Mouse (Mus musculus) heart, embryonic 16.5 days (tissue): ENCODE results near the gene Atf5. TPM values are rescaled to one million over a fixed set of nuclear protein-coding genes. Genes with fewer than 3 reads are reported as not detected.

ENCODE experiments used
- ATAC-seq: fragments of 200-750 bp; cut with Nextera tagmentation; replicated peaks from 2 replicates; pipeline ENCODE4 v1.8.0; 2017; ENCODE audit warnings: moderate number of reproducible peaks; ENCODE audit not compliant: insufficient read depth, low FRiP score; ENCODE audit errors: extremely low read depth
- H3K27ac ChIP-seq: fragments of 300-500 bp; sonication (generic); 2 replicates; pipeline ENCODE4 v1.5.1; 2014; ENCODE audit warnings: mild to moderate bottlenecking, low read length, control low read depth, moderate library complexity
- H3K27me3 ChIP-seq: fragments of 300-500 bp; sonication (generic); 2 replicates; pipeline ENCODE4 v1.6.1; 2014; ENCODE audit warnings: low read length, mixed read lengths; ENCODE audit not compliant: control insufficient read depth, insufficient read depth
- H3K36me3 ChIP-seq: fragments of 300-500 bp; sonication (generic); 2 replicates; pipeline ENCODE4 v1.6.1; 2014; ENCODE audit not compliant: control insufficient read depth, insufficient read depth
- H3K4me1 ChIP-seq: fragments of 300-500 bp; sonication (generic); 2 replicates; pipeline ENCODE4 v1.6.1; 2014; ENCODE audit warnings: low read length, mixed read lengths; ENCODE audit not compliant: control insufficient read depth, insufficient read depth
- H3K4me2 ChIP-seq: fragments of 300-500 bp; sonication (generic); 2 replicates; pipeline ENCODE4 v1.6.1; 2014; ENCODE audit warnings: low read depth, mild to moderate bottlenecking, control low read depth, low read length
- H3K4me3 ChIP-seq: fragments of 300-500 bp; sonication (generic); 2 replicates; pipeline ENCODE4 v1.5.1; 2014; ENCODE audit warnings: mild to moderate bottlenecking, control low read depth, low read length
- H3K9ac ChIP-seq: fragments of 300-500 bp; sonication (generic); 2 replicates; pipeline ENCODE4 v1.6.1; 2014; ENCODE audit warnings: low read length, control low read depth
- H3K9me3 ChIP-seq: fragments of 300-500 bp; sonication (generic); replicated peaks from 2 replicates; pipeline ENCODE4 v1.6.1; 2016; ENCODE audit warnings: low read length; ENCODE audit not compliant: control insufficient read depth
- WGBS: fragments of 180-500 bp; shearing (Covaris S2); extraction: QIAGEN DNeasy Blood & Tissue Kit; methylation state at CpG from one replicate; pipeline ENCODE4 v1.1.7; 2014; 5-methylcytosine and 5-hydroxymethylcytosine counted together
- polyA plus RNA-seq: library from polyadenylated mRNA; unstranded; fragments of >200 nt; fragmentation: Nextera tagmentation; extraction: Ambion mirVana; gene quantifications from 2 replicates; pipeline ENCODE4 v1.2.1, GENCODE M21; 2015

Atf5 gene
- polyA plus RNA-seq, 1 experiment from 2014 or later: 2.3 TPM

DNA sequence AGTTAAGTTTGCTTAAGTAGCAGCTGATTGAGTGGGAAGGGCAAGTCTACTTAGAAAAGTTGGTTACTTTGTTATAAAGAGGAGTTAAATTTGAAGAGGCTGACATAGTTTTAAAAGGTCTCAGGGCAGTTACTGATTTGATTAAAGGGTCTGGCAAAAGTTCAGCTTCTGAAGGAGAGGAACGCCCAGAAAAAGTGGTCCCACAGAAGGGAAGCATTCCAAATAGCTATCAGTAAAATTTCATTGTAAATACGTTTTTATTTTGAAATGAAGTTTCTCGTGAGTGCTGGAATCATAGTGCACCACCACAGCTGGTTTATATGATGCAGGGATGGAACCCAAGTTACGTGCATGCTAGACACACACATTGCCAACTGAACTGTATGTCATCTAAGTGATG lies 16.3 kb upstream of the Atf5 start:
- Histone ChIP-seq H3K4me2 (no peak overlapping the region), H3K9ac (no peak overlapping the region), H3K4me1 (no peaks in the 10 kb centered on the region), H3K36me3 (peaks cover 34% of the 10 kb centered on the region), H3K27me3 (no peaks in the 10 kb centered on the region), H3K27ac (no peak overlapping the region), H3K9me3 (no peaks in the 10 kb centered on the region), H3K4me3 (no peak overlapping the region)
- ATAC-seq: no peak
- 53% methylated on average over 4 of the region's 4 CpGs for WGBS

DNA sequence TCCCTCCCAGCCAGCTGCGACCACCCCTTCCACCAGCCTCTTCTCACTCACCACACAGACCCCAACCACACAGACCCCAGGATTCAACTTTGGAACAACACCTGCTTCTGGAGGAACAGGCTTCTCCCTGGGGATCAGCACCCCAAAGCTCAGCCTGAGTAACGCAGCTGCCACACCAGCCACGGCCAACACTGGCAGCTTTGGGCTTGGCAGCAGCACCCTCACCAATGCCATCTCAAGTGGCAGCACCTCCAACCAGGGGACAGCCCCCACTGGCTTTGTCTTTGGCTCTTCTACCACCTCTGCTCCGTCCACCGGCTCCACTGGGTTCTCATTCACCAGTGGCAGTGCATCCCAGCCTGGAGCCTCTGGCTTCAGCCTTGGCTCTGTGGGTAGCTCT lies 12.2 kb upstream of the Atf5 start:
- no peaks in the 10 kb centered on the region for H3K27me3 ChIP-seq
- no peak for ATAC-seq
- no peak overlapping the region for H3K27ac ChIP-seq
- H3K9ac ChIP-seq: no peak overlapping the region
- 89% methylated on average over 5 of the region's 5 CpGs for WGBS
- peaks cover 34% of the 10 kb centered on the region for H3K36me3 ChIP-seq
- H3K4me3 ChIP-seq: no peak overlapping the region
- H3K4me1 ChIP-seq: peaks cover 14% of the 10 kb centered on the region
- no peak overlapping the region for H3K4me2 ChIP-seq
- no peaks in the 10 kb centered on the region for H3K9me3 ChIP-seq

DNA sequence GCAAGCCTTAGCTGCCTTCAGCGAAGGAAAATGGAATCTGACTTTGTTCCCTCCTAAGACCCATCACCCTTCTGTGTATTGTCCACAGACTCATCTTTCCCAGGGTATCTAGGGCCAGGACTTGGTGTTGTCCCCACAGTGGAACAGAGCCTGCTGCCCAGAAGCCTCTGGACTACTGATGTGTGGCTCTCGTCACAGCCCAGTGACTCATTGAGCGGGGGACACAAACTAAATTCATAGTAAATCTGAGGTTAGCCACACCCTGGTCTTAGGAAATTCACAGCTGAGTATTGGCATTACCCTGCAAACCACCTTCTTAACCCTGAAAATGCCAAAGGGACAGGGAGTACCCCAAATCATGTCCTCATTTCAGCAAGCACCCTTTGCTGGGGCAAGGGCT lies 10.3 kb upstream of the Atf5 start:
- H3K4me2 ChIP-seq: no peak overlapping the region
- H3K27ac ChIP-seq: no peak overlapping the region
- H3K9me3 ChIP-seq: no peaks in the 10 kb centered on the region
- H3K36me3 ChIP-seq: peaks cover 32% of the 10 kb centered on the region
- peaks cover 25% of the 10 kb centered on the region for H3K4me1 ChIP-seq
- ATAC-seq: no peak
- H3K9ac ChIP-seq: no peak overlapping the region
- no peak overlapping the region for H3K4me3 ChIP-seq
- no peaks in the 10 kb centered on the region for H3K27me3 ChIP-seq
- 74% methylated on average over 3 of the region's 3 CpGs for WGBS

DNA sequence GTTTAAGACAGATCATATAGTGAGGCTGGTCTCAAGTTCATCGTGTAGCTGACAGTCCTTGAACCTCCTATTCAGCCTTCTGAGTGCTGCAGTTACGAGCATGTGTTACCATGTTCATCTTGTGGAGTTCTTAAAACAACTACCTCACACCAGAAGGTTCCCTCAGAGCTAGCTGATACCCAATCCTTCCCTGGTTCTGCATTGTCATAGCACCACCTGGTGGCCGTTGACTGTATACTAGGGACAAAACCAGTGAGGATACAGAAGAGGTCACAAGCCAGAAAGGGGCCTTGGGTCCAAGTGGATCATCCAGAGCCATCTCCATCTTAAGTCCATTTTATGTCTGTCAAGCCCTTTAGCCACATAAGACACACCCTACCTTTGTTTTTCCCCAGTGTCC lies 8.4 kb upstream of the Atf5 start:
- H3K4me1 ChIP-seq: peaks cover 40% of the 10 kb centered on the region
- 0 out of 2 replicates have a peak, but pooled peaks have one; percentile 30 for ATAC-seq
- no peak overlapping the region for H3K9ac ChIP-seq

DNA sequence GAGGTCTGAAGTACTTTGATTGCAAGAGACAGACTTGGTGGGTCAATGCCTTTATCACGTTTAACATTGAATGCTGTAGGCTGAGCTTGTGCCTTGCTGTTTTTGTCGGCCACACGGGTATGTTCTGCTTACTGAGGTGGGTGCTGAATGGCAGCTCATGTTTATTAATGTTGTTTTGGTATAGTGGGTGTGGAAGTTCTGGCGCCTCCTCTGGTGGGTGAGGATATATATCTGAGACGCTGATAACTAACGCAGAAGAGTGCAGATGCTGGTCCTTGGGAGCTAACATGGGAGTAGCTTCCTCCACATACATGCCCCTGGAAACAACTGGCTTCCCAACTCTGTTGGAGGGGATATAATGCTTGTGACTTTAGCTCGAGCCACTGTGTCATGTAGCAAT lies 7.0 kb upstream of the Atf5 start:
- H3K4me2 ChIP-seq: no peak overlapping the region
- no peaks in the 10 kb centered on the region for H3K36me3 ChIP-seq
- H3K27me3 ChIP-seq: no peaks in the 10 kb centered on the region
- H3K4me1 ChIP-seq: peaks cover 54% of the 10 kb centered on the region
- no peaks in the 10 kb centered on the region for H3K9me3 ChIP-seq
- no peak overlapping the region for H3K4me3 ChIP-seq
- H3K27ac ChIP-seq: no peak overlapping the region
- no peak overlapping the region for H3K9ac ChIP-seq
- ATAC-seq: no peak
- WGBS: 36% methylated on average over 7 of the region's 7 CpGs

More for the DNA sequence above, 8.4 kb upstream of the Atf5 start:
- 17% methylated on average over 3 of the region's 3 CpGs for WGBS
- H3K27me3 ChIP-seq: no peaks in the 10 kb centered on the region
- H3K36me3 ChIP-seq: peaks cover 14% of the 10 kb centered on the region
- no peak overlapping the region for H3K27ac ChIP-seq
- no peak overlapping the region for H3K4me2 ChIP-seq
- H3K9me3 ChIP-seq: no peaks in the 10 kb centered on the region
- no peak overlapping the region for H3K4me3 ChIP-seq

DNA sequence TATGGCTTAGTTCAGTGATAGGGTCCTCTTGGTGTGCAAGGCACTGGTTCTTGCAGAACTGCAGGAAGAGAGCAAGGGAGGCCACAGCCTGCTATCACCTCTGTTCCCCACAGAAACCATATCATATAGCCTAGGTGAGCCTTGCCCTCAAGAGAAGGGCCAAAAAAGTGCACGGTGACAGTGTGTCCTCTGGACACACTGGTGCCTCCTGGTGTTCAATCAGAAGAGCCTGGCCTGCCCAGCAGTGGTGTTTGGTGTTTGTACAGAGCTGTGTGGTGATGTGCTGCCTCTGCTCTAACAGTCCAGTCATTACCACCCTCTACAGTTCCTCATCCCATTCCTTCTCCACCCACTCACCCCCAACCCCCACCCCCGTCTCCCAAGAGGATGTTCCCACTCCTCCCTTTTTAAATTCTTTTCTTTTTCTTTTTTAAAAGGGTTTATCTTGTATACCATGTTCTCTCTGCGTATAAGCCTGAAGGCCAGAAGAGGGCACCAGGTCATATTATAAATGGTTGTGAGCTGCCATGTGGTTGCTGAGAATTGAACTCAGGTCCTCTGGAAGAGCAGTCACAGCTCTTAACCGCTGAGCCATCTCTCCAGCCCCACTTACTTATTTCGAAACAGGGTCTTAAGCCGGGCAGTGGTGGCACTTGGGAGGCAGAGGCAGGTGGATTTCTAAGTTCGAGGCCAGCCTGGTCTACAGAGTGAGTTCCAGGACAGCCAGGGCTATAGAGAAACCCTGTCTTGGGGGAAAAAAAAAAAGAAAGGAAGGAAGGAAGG lies 5.4 kb upstream of the Atf5 start:
- Histone ChIP-seq H3K4me1 (peaks cover 66% of the 10 kb centered on the region), H3K4me2 (no peak overlapping the region), H3K9me3 (no peaks in the 10 kb centered on the region), H3K36me3 (no peaks in the 10 kb centered on the region), H3K27me3 (no peaks in the 10 kb centered on the region), H3K27ac (no peak overlapping the region), H3K9ac (no peak overlapping the region), H3K4me3 (no peak overlapping the region)
- ATAC-seq: no peak
- WGBS: 79% methylated on average over 7 of the region's 7 CpGs

DNA sequence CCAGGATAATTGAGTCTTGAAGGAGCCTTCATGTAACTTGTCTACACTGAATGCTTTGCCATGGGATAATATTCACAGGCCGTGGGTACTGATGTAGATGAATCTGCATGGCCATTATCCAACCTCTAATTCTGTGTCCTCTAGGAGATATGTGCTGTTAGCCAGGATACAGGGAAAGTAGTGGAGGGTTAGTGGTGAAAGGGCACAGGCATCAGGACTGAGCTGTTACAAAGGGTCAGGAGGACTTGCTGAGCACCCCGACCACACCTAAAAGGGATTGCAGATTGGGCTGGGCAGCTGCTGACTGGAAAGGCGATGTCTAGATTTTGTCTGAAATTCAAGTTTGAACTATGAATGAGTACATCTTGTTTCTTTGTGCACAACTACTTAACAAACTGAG lies 4.1 kb upstream of the Atf5 start:
- H3K4me1 ChIP-seq: peaks cover 60% of the 10 kb centered on the region
- ATAC-seq: no peak
- no peaks in the 10 kb centered on the region for H3K9me3 ChIP-seq
- no peaks in the 10 kb centered on the region for H3K36me3 ChIP-seq
- 73% methylated on average over 3 of the region's 3 CpGs for WGBS
- H3K27me3 ChIP-seq: no peaks in the 10 kb centered on the region
- H3K4me3 ChIP-seq: no peak overlapping the region
- H3K27ac ChIP-seq: no peak overlapping the region
- no peak overlapping the region for H3K9ac ChIP-seq
- no peak overlapping the region for H3K4me2 ChIP-seq

DNA sequence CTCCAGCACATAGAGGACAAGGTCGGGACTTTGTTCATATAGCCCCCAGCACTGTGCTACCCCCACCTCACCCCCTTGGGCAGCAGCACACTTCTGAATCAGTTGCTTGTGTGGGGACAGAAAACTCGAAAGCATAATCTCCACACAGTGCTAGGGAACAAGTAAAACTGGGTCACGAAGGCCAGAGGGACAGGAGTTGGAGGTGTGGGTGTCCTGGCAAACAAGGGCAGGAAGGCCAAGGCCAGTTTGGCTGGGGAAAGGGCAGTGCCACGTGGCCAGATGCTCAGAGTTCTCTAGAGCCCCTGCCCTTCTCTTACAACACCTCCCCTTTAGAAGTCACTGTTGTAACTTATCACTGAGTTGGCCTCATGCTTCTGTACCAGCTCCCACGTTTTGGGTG lies 3.4 kb upstream of the Atf5 start:
- H3K4me1 ChIP-seq: peaks cover 64% of the 10 kb centered on the region
- H3K9ac ChIP-seq: peak overlapping the region; percentile 12
- ATAC-seq: no peak
- H3K36me3 ChIP-seq: no peaks in the 10 kb centered on the region
- H3K27me3 ChIP-seq: no peaks in the 10 kb centered on the region
- no peaks in the 10 kb centered on the region for H3K9me3 ChIP-seq
- H3K4me2 ChIP-seq: peak overlapping the region; percentile 79; the same call in 1 of the 2 replicates
- no peak overlapping the region for H3K4me3 ChIP-seq
- H3K27ac ChIP-seq: no peak overlapping the region
- 45% methylated on average over 5 of the region's 5 CpGs for WGBS

DNA sequence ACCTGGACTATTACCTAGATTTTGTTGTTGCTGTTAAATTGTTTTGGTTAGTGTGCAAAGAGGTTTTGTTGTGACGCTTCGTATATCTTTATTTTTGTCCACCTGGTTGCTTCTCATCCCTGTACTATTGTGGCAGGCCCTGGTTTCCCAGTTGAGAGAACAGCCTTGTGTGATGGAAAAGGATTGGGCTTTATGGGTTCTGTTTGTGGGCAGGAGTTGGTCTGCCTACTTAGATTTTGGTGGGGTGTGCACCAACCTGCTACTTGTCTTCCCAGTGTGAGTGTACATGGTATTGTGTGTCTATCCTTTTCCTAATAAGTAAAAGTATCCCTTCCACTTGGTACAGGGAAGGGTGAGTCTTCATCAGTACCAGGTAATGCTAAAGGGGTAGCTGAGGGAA lies 2.9 kb upstream of the Atf5 start:
- Histone ChIP-seq H3K9me3 (no peaks in the 10 kb centered on the region), H3K27me3 (no peaks in the 10 kb centered on the region), H3K9ac (peak overlapping the region; percentile 60), H3K4me2 (peak overlapping the region; percentile 79), H3K4me3 (peak overlapping the region; percentile 80; the same call in 1 of the 2 replicates), H3K36me3 (no peaks in the 10 kb centered on the region), H3K27ac (no peak overlapping the region; the same call in 1 of the 2 replicates), H3K4me1 (peaks cover 62% of the 10 kb centered on the region)
- WGBS: 91% methylated on average over 2 of the region's 2 CpGs
- no peak for ATAC-seq
